Mouse (Mus musculus) heart, embryonic 11.5 days (tissue): ENCODE data around the gene Mib2. TPM values are rescaled to one million over a fixed set of nuclear protein-coding genes. Genes with fewer than 3 reads are reported as not detected.
"Not testable (repeated sequence)": the region's sequence is repeated elsewhere in the genome, so short reads cannot be mapped to it uniquely, and the experiment has no call there.

ENCODE experiments used
- ATAC-seq: fragments of 200-750 bp; cut with Nextera tagmentation; replicated peaks from 2 replicates; pipeline ENCODE4 v1.8.0; 2017; ENCODE audit warnings: moderate library complexity; ENCODE audit not compliant: insufficient number of reproducible peaks, low FRiP score, low TSS enrichment
- H3K27ac ChIP-seq: fragments of 300-500 bp; sonication (generic); 2 replicates; pipeline ENCODE4 v1.5.1; 2014; ENCODE audit warnings: mild to moderate bottlenecking, low read depth, low read length
- H3K27me3 ChIP-seq: fragments of 300-500 bp; sonication (generic); 2 replicates; pipeline ENCODE4 v1.6.1; 2014; ENCODE audit warnings: mild to moderate bottlenecking, low read length, mixed read lengths; ENCODE audit not compliant: control insufficient read depth, insufficient read depth
- H3K36me3 ChIP-seq: fragments of 300-500 bp; sonication (generic); 2 replicates; pipeline ENCODE4 v1.6.1; 2014; ENCODE audit warnings: mild to moderate bottlenecking, low read length, moderate library complexity, mixed read lengths; ENCODE audit not compliant: control insufficient read depth, insufficient read depth
- H3K4me1 ChIP-seq: fragments of 300-500 bp; sonication (generic); 2 replicates; pipeline ENCODE4 v1.6.1; 2014; ENCODE audit warnings: low read length; ENCODE audit not compliant: control insufficient read depth, insufficient read depth
- H3K4me2 ChIP-seq: fragments of 300-500 bp; sonication (generic); 2 replicates; pipeline ENCODE4 v1.6.1; 2014; ENCODE audit warnings: mild to moderate bottlenecking, moderate library complexity
- H3K4me3 ChIP-seq: fragments of 300-500 bp; sonication (generic); 2 replicates; pipeline ENCODE4 v1.5.1; 2014; ENCODE audit warnings: low read depth, low read length
- H3K9ac ChIP-seq: fragments of 300-500 bp; sonication (generic); 2 replicates; pipeline ENCODE4 v1.6.1; 2014; ENCODE audit warnings: mild to moderate bottlenecking, low read depth, low read length, moderate library complexity
- H3K9me3 ChIP-seq: fragments of 300-500 bp; sonication (generic); replicated peaks from 2 replicates; pipeline ENCODE4 v1.6.1; 2016; ENCODE audit warnings: low read length; ENCODE audit not compliant: control insufficient read depth
- WGBS: fragments of 180-500 bp; shearing (Covaris S2); extraction: QIAGEN DNeasy Blood & Tissue Kit; methylation state at CpG from one replicate; pipeline ENCODE4 v1.1.7; 2014; ENCODE audit not compliant: insufficient replicate concordance; 5-methylcytosine and 5-hydroxymethylcytosine counted together
- polyA plus RNA-seq: library from polyadenylated mRNA; unstranded; fragments of >200 nt; fragmentation: Nextera tagmentation; extraction: Ambion mirVana; gene quantifications from 2 replicates; pipeline ENCODE4 v1.2.1, GENCODE M21; 2014

Gene Mib2
- polyA plus RNA-seq, 1 experiment from 2014 or later, result 8.9 TPM

DNA sequence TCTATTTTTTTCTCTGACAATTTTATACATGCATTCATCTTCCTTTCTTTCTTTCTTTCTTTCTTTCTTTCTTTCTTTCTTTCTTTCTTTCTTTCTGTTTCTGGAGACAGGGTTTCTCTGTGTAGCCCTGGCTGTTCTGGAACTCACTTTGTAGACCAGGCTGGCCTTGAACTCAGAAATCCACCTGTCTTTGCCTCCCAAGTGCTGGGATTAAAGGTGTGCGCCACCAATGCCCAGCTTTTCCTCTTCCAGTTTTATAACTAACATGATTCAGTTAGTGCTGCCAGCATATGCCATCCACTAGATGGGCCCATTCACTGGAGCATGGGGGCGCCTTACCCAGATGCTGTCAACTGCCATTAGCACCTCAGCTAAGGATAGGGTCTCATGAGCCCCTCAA is 23.7 kb downstream of the Mib2 start, which contains the start of gene Gm10563:
Gene Gm10563 (minus strand): TSS at position 101 of the 400 bp plus-strand sequence.
- not testable (repeated sequence) for H3K4me1 ChIP-seq, ATAC-seq, H3K9me3 ChIP-seq, H3K9ac ChIP-seq, H3K27me3 ChIP-seq, H3K4me3 ChIP-seq, H3K27ac ChIP-seq, H3K4me2 ChIP-seq
- peaks cover 61% of the 10 kb centered on the region for H3K36me3 ChIP-seq
- 97% methylated on average over 2 of the region's 2 CpGs for WGBS

DNA sequence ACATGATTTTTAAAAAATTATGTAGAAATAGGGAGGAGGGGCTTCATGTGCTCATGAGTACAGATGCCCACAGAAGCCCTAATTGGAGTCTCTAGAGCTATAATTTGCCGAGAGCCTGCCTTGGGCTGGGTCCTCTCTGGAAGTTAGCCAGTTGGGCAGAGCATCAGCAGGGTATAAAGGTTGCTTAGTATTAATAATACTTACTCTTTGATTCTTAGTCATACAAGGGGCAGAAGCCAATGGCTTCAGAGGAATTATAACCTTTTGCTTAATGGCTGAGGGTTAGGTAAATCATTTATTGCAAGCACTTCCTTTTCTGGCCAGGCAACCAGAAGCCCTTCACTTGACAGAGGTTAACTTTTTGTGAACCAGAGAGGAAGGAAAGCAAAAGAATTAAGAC is 25.5 kb downstream of the Mib2 start:
- WGBS, result 100% methylated on average over 1 of the region's 1 CpGs
- Histone ChIP-seq H3K4me2 (no peak overlapping the region), H3K4me3 (no peak overlapping the region), H3K36me3 (peaks cover 50% of the 10 kb centered on the region), H3K4me1 (no peaks in the 10 kb centered on the region), H3K9ac (no peak overlapping the region), H3K27ac (no peak overlapping the region), H3K27me3 (no peaks in the 10 kb centered on the region), H3K9me3 (no peaks in the 10 kb centered on the region)
- ATAC-seq, result no peak

DNA sequence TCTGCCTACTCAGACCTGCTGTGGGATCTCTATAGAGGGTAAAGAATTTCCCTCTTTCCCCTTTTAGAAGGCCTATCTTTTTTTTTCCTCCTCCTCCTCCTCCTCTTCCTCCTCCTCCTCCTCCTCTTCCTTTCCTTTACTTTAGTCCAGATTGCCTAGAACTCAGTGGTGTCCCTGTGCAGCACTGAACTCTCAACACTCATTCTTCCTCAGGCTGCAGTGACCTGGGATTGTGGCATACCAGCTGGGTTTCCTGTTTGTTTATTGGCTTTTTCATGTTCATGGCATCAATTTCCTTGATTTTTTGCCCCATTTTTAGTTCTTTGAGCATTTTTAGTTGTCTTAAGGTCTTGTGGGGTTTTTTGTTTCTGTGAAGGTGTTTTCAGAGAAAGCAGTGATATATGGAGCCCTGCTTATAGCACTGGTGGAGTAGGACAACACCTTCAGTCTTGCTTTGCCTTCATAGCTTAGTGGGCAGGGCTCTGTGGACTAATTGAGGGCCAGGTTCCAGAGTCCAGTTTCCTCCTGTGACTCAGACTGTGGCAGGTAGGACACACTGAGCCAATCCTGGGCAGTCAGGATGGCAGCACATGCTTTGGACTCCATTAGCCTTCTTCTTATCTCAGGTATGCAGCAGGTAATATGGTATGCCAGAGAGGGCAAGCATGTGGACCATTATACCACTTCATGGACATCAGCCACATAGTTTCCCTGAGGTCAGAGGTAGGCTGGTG is 33.1 kb downstream of the Mib2 start:
- H3K36me3 ChIP-seq, result peaks cover 37% of the 10 kb centered on the region
- H3K4me3 ChIP-seq, result no peak overlapping the region
- no peak for ATAC-seq
- H3K9me3 ChIP-seq, result no peaks in the 10 kb centered on the region
- H3K4me1 ChIP-seq, result no peaks in the 10 kb centered on the region
- no peak overlapping the region for H3K4me2 ChIP-seq
- H3K9ac ChIP-seq, result no peak overlapping the region
- H3K27ac ChIP-seq, result no peak overlapping the region
- H3K27me3 ChIP-seq, result no peaks in the 10 kb centered on the region

DNA sequence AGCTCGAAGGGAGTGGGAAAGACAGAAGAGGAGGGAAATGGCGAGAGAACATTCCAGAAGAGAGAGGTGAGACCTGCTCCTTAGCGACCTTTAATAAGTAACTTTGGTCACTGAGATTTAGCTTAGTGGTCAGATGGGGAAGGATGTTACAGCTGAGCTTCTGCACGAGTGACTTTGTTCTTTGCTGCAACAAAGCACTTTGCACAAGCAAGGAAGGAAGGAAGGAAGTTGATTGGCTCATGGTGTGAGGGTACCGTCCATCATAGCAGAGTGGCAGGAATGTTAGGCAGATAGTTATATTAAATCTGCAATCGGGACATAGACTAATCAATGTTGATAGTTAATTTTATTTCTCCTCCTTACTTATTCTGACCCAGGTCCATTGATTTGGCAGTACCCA is 38.7 kb downstream of the Mib2 start:
- H3K27ac ChIP-seq, result no peak overlapping the region
- peaks cover 27% of the 10 kb centered on the region for H3K36me3 ChIP-seq
- H3K4me2 ChIP-seq, result no peak overlapping the region
- no peaks in the 10 kb centered on the region for H3K27me3 ChIP-seq
- no peak for ATAC-seq
- H3K9me3 ChIP-seq, result no peaks in the 10 kb centered on the region
- no peak overlapping the region for H3K4me3 ChIP-seq
- no peaks in the 10 kb centered on the region for H3K4me1 ChIP-seq
- WGBS, result 82% methylated on average over 6 of the region's 6 CpGs
- H3K9ac ChIP-seq, result no peak overlapping the region

DNA sequence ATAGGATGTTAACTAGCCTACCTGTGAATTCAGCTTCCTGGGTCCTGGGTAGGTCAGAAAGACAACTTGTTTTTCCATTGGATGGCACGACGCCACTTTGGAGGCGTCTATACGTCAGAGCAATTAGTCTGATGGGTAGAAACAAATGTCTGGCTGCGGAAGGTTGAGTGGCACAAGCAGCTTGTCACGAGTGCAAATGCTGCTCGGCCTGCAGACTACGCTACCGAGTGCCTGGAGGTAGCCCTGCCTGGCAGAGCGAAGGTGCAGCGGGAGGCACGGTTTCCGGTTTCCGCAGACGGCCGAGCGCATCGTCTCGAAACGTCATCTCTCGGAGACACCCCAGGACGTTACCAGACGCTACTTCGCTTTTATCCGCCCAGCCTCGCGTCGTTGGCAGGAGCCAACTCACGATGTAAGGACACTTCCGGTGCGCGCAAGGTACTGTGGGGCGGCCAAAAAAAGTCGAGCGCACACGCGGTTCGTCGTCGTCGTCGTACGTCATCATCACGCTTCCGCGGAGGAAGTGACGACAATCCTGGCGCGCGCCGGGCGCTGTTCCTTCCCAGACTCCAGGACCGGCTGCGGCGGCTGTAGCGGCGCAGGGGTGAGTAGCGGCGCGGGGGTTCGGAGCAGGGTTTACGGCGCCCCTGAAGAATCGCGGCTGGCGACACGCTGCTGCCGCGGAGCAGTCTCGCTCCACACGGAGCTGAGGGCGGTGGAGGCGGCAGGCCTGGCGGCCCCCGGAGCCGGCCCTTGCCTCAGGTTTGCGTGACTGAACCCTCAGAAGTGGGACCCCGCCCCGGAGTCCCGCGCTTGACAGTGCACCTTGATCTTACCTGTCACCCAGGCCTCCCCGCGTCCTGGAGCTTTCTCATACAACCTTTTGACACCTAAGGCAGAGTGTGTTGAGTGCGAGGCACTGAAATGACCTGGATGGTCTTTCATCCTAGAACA is 44.4 kb downstream of the Mib2 start, which contains the start of gene Cdk11b:
Gene Cdk11b (plus strand): TSS at position 517 of the 954 bp plus-strand sequence.
- Histone ChIP-seq H3K4me1 (peaks cover 3% of the 10 kb centered on the region; the same call in 1 of the 2 replicates), H3K9me3 (no peaks in the 10 kb centered on the region), H3K4me3 (peak within 1 kb of the TSS; percentile 91), H3K27ac (peak within 1 kb of the TSS; percentile 93), H3K9ac (peak within 1 kb of the TSS; percentile 84), H3K4me2 (peak within 1 kb of the TSS; percentile 78), H3K36me3 (0 out of 2 replicates have a peak, but pooled peaks cover 2% of the 10 kb centered on the region), H3K27me3 (no peaks in the 10 kb centered on the region)
- peak; percentile 98 for ATAC-seq
- WGBS, result under 1% methylated on average over 84 of the region's 84 CpGs

DNA sequence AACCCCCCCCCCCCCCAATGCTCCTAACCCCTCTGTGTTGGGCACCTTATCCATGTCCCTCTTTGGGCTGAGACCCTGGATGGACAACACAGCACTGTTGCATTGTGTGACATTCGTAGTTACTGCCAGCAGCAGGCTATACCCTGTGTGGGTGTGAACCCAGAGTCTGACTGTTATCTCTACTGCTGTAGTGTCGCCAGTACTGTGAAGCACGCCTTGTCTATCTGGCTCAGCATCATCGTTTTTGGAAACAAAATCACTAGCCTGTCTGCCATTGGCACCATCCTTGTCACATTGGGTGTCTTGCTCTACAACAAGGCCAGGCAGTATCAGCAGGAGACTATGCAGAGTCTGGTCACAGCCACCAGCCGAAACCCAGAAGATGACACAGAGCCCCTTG is 50.7 kb downstream of the Mib2 start:
- Histone ChIP-seq H3K27ac (no peak overlapping the region), H3K9ac (no peak overlapping the region), H3K4me3 (no peak overlapping the region), H3K9me3 (no peaks in the 10 kb centered on the region), H3K36me3 (peaks cover 15% of the 10 kb centered on the region), H3K27me3 (no peaks in the 10 kb centered on the region), H3K4me2 (no peak overlapping the region), H3K4me1 (no peaks in the 10 kb centered on the region)
- WGBS, result 86% methylated on average over 5 of the region's 5 CpGs
- ATAC-seq, result no peak

DNA sequence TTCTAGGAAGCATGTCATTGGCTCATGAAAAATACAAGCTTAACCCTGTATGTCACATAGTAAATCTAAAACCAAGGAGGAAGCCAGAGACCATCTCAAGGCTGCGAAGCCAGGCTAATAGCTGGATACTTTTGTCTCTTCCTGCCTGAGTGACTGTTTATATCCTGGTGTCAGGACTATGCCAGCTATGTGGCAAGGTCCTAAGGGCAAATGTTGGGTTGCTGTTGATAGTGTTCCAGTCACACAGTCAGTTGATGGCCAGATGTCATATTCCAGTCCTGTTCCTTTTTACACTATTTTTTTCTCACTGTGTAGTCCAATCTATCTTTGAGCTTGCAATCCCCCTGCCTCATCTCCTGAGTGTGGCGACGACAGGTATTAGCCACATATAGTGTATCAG is 55.7 kb downstream of the Mib2 start:
- no peaks in the 10 kb centered on the region for H3K9me3 ChIP-seq
- H3K9ac ChIP-seq, result no peak overlapping the region
- H3K36me3 ChIP-seq, result peaks cover 31% of the 10 kb centered on the region
- 92% methylated on average over 3 of the region's 3 CpGs for WGBS
- no peak for ATAC-seq
- H3K4me1 ChIP-seq, result no peaks in the 10 kb centered on the region
- H3K27me3 ChIP-seq, result no peaks in the 10 kb centered on the region
- H3K4me2 ChIP-seq, result no peak overlapping the region
- H3K27ac ChIP-seq, result no peak overlapping the region
- H3K4me3 ChIP-seq, result no peak overlapping the region

DNA sequence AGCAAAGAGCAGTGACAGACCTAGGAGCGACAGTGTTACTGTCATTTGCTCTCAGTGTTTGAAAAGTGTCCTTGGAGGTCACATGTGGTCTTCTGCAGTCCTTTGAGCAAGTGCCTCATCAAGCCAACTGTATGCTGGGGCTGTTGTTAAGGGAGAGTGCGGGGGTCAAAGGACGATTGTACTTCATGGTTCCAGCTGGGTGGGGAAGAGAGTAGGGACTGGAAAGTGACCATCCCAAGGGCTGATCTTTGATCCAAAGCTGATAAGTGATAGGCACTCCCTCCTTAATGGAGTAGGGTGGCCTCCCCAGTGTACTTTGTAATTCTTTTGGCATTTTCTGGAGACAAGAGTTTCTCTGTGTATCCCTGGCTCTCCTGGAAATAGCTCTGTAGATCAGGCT is 57.1 kb downstream of the Mib2 start:
- Histone ChIP-seq H3K4me2 (no peak overlapping the region), H3K36me3 (peaks cover 31% of the 10 kb centered on the region), H3K4me3 (no peak overlapping the region), H3K9me3 (no peaks in the 10 kb centered on the region), H3K27ac (no peak overlapping the region), H3K27me3 (no peaks in the 10 kb centered on the region), H3K9ac (no peak overlapping the region), H3K4me1 (no peaks in the 10 kb centered on the region)
- WGBS, result 80% methylated on average over 3 of the region's 3 CpGs
- ATAC-seq, result no peak
